Mouse (Mus musculus) intestine, embryonic 14.5 days (tissue): Measurements from ENCODE around the gene Zfp526. TPM values are rescaled to one million over a fixed set of nuclear protein-coding genes. Genes with fewer than 3 reads are reported as not detected.
"Not testable (repeated sequence)": the region's sequence is repeated elsewhere in the genome, so short reads cannot be mapped to it uniquely, and the experiment has no call there.

ENCODE experiments used
- ATAC-seq: fragments of 200-750 bp; cut with Nextera tagmentation; replicated peaks from 2 replicates; pipeline ENCODE4 v1.8.0; 2017; ENCODE audit warnings: low read depth, moderate number of reproducible peaks, moderate TSS enrichment, moderate library complexity; ENCODE audit not compliant: low FRiP score, low TSS enrichment
- DNase-seq: peaks from one replicate; pipeline ENCODE4 v3.0.0-alpha.2; 2018; ENCODE audit warnings: low spot score
- H3K27ac ChIP-seq: fragments of 300-500 bp; sonication (generic); 2 replicates; pipeline ENCODE4 v1.5.1; 2014; ENCODE audit warnings: low read depth, mild to moderate bottlenecking, control low read depth
- H3K27me3 ChIP-seq: fragments of 300-500 bp; sonication (generic); replicated peaks from 2 replicates; pipeline ENCODE4 v1.6.1; 2014; ENCODE audit warnings: low read length, control low read depth; ENCODE audit not compliant: control insufficient read depth, insufficient read depth
- H3K36me3 ChIP-seq: fragments of 300-500 bp; sonication (generic); 2 replicates; pipeline ENCODE4 v1.6.1; 2014; ENCODE audit warnings: low read length, control low read depth; ENCODE audit not compliant: control insufficient read depth, insufficient read depth
- H3K4me1 ChIP-seq: fragments of 300-500 bp; sonication (generic); replicated peaks from 2 replicates; pipeline ENCODE4 v1.6.1; 2014; ENCODE audit warnings: low read length, control low read depth, mixed read lengths; ENCODE audit not compliant: control insufficient read depth, insufficient read depth
- H3K4me2 ChIP-seq: fragments of 300-500 bp; sonication (generic); 2 replicates; pipeline ENCODE4 v1.6.1; 2014; ENCODE audit warnings: low read length
- H3K4me3 ChIP-seq: fragments of 300-500 bp; sonication (generic); 2 replicates; pipeline ENCODE4 v1.5.1; 2014; ENCODE audit warnings: low read depth, low read length, control low read depth, mixed read lengths
- H3K9ac ChIP-seq: fragments of 300-500 bp; sonication (generic); 2 replicates; pipeline ENCODE4 v1.6.1; 2014; ENCODE audit warnings: mild to moderate bottlenecking, low read length
- H3K9me3 ChIP-seq: fragments of 300-500 bp; sonication (generic); 2 replicates; pipeline ENCODE4 v1.6.1; 2016; ENCODE audit warnings: low read length, control low read depth; ENCODE audit not compliant: control insufficient read depth
- WGBS: fragments of 180-500 bp; shearing (Covaris S2); extraction: QIAGEN DNeasy Blood & Tissue Kit; methylation state at CpG from one replicate; pipeline ENCODE4 v1.1.7; 2014; 5-methylcytosine and 5-hydroxymethylcytosine counted together
- polyA plus RNA-seq: library from polyadenylated mRNA; unstranded; fragments of >200 nt; fragmentation: Nextera tagmentation; extraction: Ambion mirVana; gene quantifications from 2 replicates; pipeline ENCODE4 v1.2.1, GENCODE M21; 2014

Zfp526 gene
- polyA plus RNA-seq, 1 experiment from 2014 or later: 4.2 TPM

- H3K4me3 ChIP-seq: peak overlapping the region; percentile 97
- no peaks in the 10 kb centered on the region for H3K9me3 ChIP-seq
- peak overlapping the region; percentile 97 for H3K27ac ChIP-seq
- under 1% methylated on average over 48 of the region's 73 CpGs for WGBS
- no peaks in the 10 kb centered on the region for H3K27me3 ChIP-seq
- peaks cover 18% of the 10 kb centered on the region for H3K36me3 ChIP-seq
- H3K9ac ChIP-seq: peak overlapping the region; percentile 97
- peaks cover 36% of the 10 kb centered on the region for H3K4me1 ChIP-seq
- H3K4me2 ChIP-seq: peak overlapping the region; percentile 98
- ATAC-seq (peak; percentile 56), DNase-seq (peak; percentile 90)
Observed at GRCm38 (mm10) chr7:25249314-25250140, 28.3 kb downstream of the Zfp526 start.

- under 1% methylated on average over 54 of the region's 81 CpGs for WGBS
Observed at GRCm38 (mm10) chr7:25250141-25250972, 29.1 kb downstream of the Zfp526 start, which contains the start of gene Erf. Gene Erf, minus strand, starts transcription at chr7:25250761.

GRCm38 (mm10) chr7:25251071-25251791 is 30.0 kb downstream of the Zfp526 start:
- Histone ChIP-seq H3K27ac (peak overlapping the region; percentile 97), H3K36me3 (0 out of 2 replicates have a peak, but pooled peaks cover 1% of the 10 kb centered on the region), H3K9me3 (no peaks in the 10 kb centered on the region), H3K4me2 (peak overlapping the region; percentile 98), H3K9ac (peak overlapping the region; percentile 97), H3K4me3 (peak overlapping the region; percentile 97), H3K27me3 (no peaks in the 10 kb centered on the region), H3K4me1 (peaks cover 31% of the 10 kb centered on the region)
- ATAC-seq (peak; percentile 34), DNase-seq (peak; percentile 72)
- WGBS: 5% methylated on average over 22 of the region's 22 CpGs

More at GRCm38 (mm10) chr7:25250141-25250972, 29.1 kb downstream of the Zfp526 start, which contains the start of gene Erf:
- DNase-seq: peak; percentile 99
- Histone ChIP-seq H3K27ac (peak within 1 kb of the TSS; percentile 97), H3K9me3 (no peaks in the 10 kb centered on the region), H3K27me3 (no peaks in the 10 kb centered on the region), H3K4me1 (peaks cover 36% of the 10 kb centered on the region), H3K4me2 (peak within 1 kb of the TSS; percentile 98), H3K9ac (peak within 1 kb of the TSS; percentile 97), H3K4me3 (peak within 1 kb of the TSS; percentile 97), H3K36me3 (peaks cover 10% of the 10 kb centered on the region)
- peak; percentile 72 for ATAC-seq

DNA sequence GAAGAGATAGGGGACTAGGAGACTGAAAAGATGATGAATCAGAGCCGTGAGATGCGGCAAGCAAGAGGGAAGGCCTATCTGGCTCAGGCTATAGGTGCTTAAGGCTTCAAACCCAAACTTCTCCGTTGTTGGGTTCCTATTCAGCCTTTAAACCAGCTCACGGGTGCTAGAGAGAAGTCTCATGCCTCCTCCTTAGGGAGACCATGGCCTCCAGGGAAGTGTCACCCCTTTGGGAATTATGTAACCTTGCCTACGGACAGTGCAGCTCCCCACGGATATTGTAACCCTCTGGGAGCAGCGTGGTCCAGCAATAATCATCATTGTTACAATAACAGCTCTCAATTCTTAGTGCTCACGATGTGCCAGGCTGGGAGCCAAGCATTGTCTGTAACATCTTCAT is 30.6 kb downstream of the Zfp526 start:
- no peak for DNase-seq
- Histone ChIP-seq H3K4me1 (peaks cover 25% of the 10 kb centered on the region), H3K9me3 (no peaks in the 10 kb centered on the region), H3K27me3 (no peaks in the 10 kb centered on the region), H3K27ac (peak overlapping the region; percentile 97), H3K36me3 (no peaks in the 10 kb centered on the region), H3K4me2 (peak overlapping the region; percentile 98), H3K9ac (peak overlapping the region; percentile 97), H3K4me3 (peak overlapping the region; percentile 97)
- WGBS: 14% methylated on average over 8 of the region's 8 CpGs
- no peak for ATAC-seq

DNA sequence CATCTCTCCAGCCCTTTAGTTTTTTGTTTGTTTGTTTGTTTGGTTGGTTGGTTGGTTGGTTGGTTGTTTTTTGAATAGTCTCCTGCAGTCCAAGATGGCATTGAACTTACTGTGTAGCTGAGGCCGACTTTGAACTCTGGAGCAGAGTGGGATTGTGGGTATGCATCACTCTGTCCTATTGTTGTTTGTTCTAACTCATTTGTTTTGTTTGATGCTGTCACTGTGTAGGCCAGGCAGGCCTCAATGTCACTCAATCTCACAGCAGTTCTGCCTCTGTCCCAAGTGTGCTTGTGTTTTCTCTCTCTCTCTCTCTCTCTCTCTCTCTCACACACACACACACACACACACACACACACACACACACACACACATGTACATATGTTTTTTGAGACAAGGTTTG is 40.7 kb downstream of the Zfp526 start:
- Histone ChIP-seq H3K4me1 (peaks cover 4% of the 10 kb centered on the region), H3K4me2 (no peak overlapping the region), H3K9ac (no peak overlapping the region), H3K9me3 (no peaks in the 10 kb centered on the region), H3K27ac (no peak overlapping the region), H3K4me3 (no peak overlapping the region), H3K27me3 (no peaks in the 10 kb centered on the region), H3K36me3 (no peaks in the 10 kb centered on the region)
- WGBS: 71% methylated on average over 1 of the region's 1 CpGs
- DNase-seq (no peak), ATAC-seq (no peak)

GRCm38 (mm10) chr7:25263968-25264870 is 43.0 kb downstream of the Zfp526 start:
- H3K4me3 ChIP-seq: no peak overlapping the region
- H3K4me1 ChIP-seq: peaks cover 11% of the 10 kb centered on the region
- H3K27ac ChIP-seq: no peak overlapping the region
- no peaks in the 10 kb centered on the region for H3K27me3 ChIP-seq
- H3K9ac ChIP-seq: no peak overlapping the region
- H3K9me3 ChIP-seq: no peaks in the 10 kb centered on the region
- DNase-seq: no peak
- H3K36me3 ChIP-seq: no peaks in the 10 kb centered on the region
- H3K4me2 ChIP-seq: no peak overlapping the region
- ATAC-seq: no peak
- WGBS: 24% methylated on average over 17 of the region's 17 CpGs

GRCm38 (mm10) chr7:25265743-25266142 is 44.5 kb downstream of the Zfp526 start:
- H3K4me1 ChIP-seq: peaks cover 19% of the 10 kb centered on the region
- H3K4me2 ChIP-seq, H3K9me3 ChIP-seq, H3K27ac ChIP-seq, DNase-seq, ATAC-seq, H3K27me3 ChIP-seq, H3K9ac ChIP-seq, H3K36me3 ChIP-seq, H3K4me3 ChIP-seq: not testable (repeated sequence)
- 85% methylated on average over 5 of the region's 5 CpGs for whole genome bisulfite sequencing
